Mouse (Mus musculus): ENCODE data around the gene Il1r2. TPM values are rescaled to one million over a fixed set of nuclear protein-coding genes. Genes with fewer than 3 reads are reported as not detected.

Il1r2 gene
- polyA plus RNA-seq, 1 experiment: 0.83 TPM

GRCm38 (mm10) chr1:40115271-40115670, 41.4 kb downstream of the Il1r2 start:
- H3K4me3 ChIP-seq (ENCODE audit: insufficient read depth, low read length): no peak overlapping the region
- 0 out of 2 replicates have a peak, but pooled peaks cover 2% of the 10 kb centered on the region for H3K4me1 ChIP-seq (ENCODE audit: control insufficient read depth, insufficient read depth, low read length)
- H3K27ac ChIP-seq (ENCODE audit: insufficient read depth, low read length): no peak overlapping the region
- TF ChIP-seq CTCF (IDR thresholded peaks at IDR 0.05; ENCODE audit: borderline replicate concordance, insufficient read depth, low read length) (no peak), POLR2A (IDR thresholded peaks at IDR 0.05; ENCODE audit: low read depth, low read length) (no peak)

- Histone ChIP-seq H3K4me3 (ENCODE audit: insufficient read depth, low read length) (no peak overlapping the region), H3K4me1 (ENCODE audit: control insufficient read depth, insufficient read depth, low read length) (0 out of 2 replicates have a peak, but pooled peaks cover 2% of the 10 kb centered on the region), H3K27ac (ENCODE audit: insufficient read depth, low read length) (no peak overlapping the region)
- TF ChIP-seq POLR2A (IDR thresholded peaks at IDR 0.05; ENCODE audit: low read depth, low read length) (no peak), CTCF (IDR thresholded peaks at IDR 0.05; ENCODE audit: borderline replicate concordance, insufficient read depth, low read length) (peak; percentile 81; the same call in 1 of the 2 replicates)
These were observed 42.5 kb downstream of the Il1r2 start for GRCm38 (mm10) chr1:40116422-40116821.

- no peak overlapping the region for H3K4me3 ChIP-seq (ENCODE audit: insufficient read depth, low read length)
- peak overlapping the region; percentile 44; the same call in 1 of the 2 replicates for H3K27ac ChIP-seq (ENCODE audit: insufficient read depth, low read length)
- TF ChIP-seq CTCF (IDR thresholded peaks at IDR 0.05; ENCODE audit: borderline replicate concordance, insufficient read depth, low read length) (no peak), POLR2A (IDR thresholded peaks at IDR 0.05; ENCODE audit: low read depth, low read length) (no peak)
- H3K4me1 ChIP-seq (ENCODE audit: control insufficient read depth, insufficient read depth, low read length): 0 out of 2 replicates have a peak, but pooled peaks cover 2% of the 10 kb centered on the region
These were observed 43.7 kb downstream of the Il1r2 start for GRCm38 (mm10) chr1:40117565-40117964.

- Histone ChIP-seq H3K27ac (ENCODE audit: insufficient read depth, low read length) (no peak overlapping the region), H3K4me3 (ENCODE audit: insufficient read depth, low read length) (no peak overlapping the region), H3K4me1 (ENCODE audit: control insufficient read depth, insufficient read depth, low read length) (no peaks in the 10 kb centered on the region)
- TF ChIP-seq CTCF (IDR thresholded peaks at IDR 0.05; ENCODE audit: borderline replicate concordance, insufficient read depth, low read length): no peak
These were observed 50.4 kb downstream of the Il1r2 start for GRCm38 (mm10) chr1:40124237-40124636.

- no peak overlapping the region for H3K4me3 ChIP-seq (ENCODE audit: insufficient read depth, low read length)
- no peak overlapping the region for H3K27ac ChIP-seq (ENCODE audit: insufficient read depth, low read length)
- no peaks in the 10 kb centered on the region for H3K4me1 ChIP-seq (ENCODE audit: control insufficient read depth, insufficient read depth, low read length)
- TF ChIP-seq CTCF (IDR thresholded peaks at IDR 0.05; ENCODE audit: borderline replicate concordance, insufficient read depth, low read length): no peak
- no peak for TF ChIP-seq POLR2A (IDR thresholded peaks at IDR 0.05; ENCODE audit: low read depth, low read length)
These were observed 54.6 kb downstream of the Il1r2 start for GRCm38 (mm10) chr1:40128481-40128880.

GRCm38 (mm10) chr1:40129321-40129720, 55.4 kb downstream of the Il1r2 start:
- Histone ChIP-seq H3K4me1 (ENCODE audit: control insufficient read depth, insufficient read depth, low read length) (no peaks in the 10 kb centered on the region), H3K27ac (ENCODE audit: insufficient read depth, low read length) (no peak overlapping the region), H3K4me3 (ENCODE audit: insufficient read depth, low read length) (no peak overlapping the region)
- TF ChIP-seq POLR2A (IDR thresholded peaks at IDR 0.05; ENCODE audit: low read depth, low read length) (no peak), CTCF (IDR thresholded peaks at IDR 0.05; ENCODE audit: borderline replicate concordance, insufficient read depth, low read length) (no peak)

- Histone ChIP-seq H3K27ac (ENCODE audit: insufficient read depth, low read length) (no peak overlapping the region), H3K4me1 (ENCODE audit: control insufficient read depth, insufficient read depth, low read length) (no peaks in the 10 kb centered on the region), H3K4me3 (ENCODE audit: insufficient read depth, low read length) (no peak overlapping the region)
- TF ChIP-seq POLR2A (IDR thresholded peaks at IDR 0.05; ENCODE audit: low read depth, low read length) (no peak), CTCF (IDR thresholded peaks at IDR 0.05; ENCODE audit: borderline replicate concordance, insufficient read depth, low read length) (no peak)
These were observed 57.8 kb downstream of the Il1r2 start for GRCm38 (mm10) chr1:40131631-40132030.

- no peak for TF ChIP-seq CTCF (IDR thresholded peaks at IDR 0.05; ENCODE audit: borderline replicate concordance, insufficient read depth, low read length)
- TF ChIP-seq POLR2A (IDR thresholded peaks at IDR 0.05; ENCODE audit: low read depth, low read length): no peak
- H3K27ac ChIP-seq (ENCODE audit: insufficient read depth, low read length): no peak overlapping the region
- no peaks in the 10 kb centered on the region for H3K4me1 ChIP-seq (ENCODE audit: control insufficient read depth, insufficient read depth, low read length)
- no peak overlapping the region for H3K4me3 ChIP-seq (ENCODE audit: insufficient read depth, low read length)
These were observed 58.8 kb downstream of the Il1r2 start for GRCm38 (mm10) chr1:40132721-40133120.

GRCm38 (mm10) chr1:40133567-40133966, 59.7 kb downstream of the Il1r2 start:
- Histone ChIP-seq H3K4me1 (ENCODE audit: control insufficient read depth, insufficient read depth, low read length) (no peaks in the 10 kb centered on the region), H3K27ac (ENCODE audit: insufficient read depth, low read length) (no peak overlapping the region), H3K4me3 (ENCODE audit: insufficient read depth, low read length) (no peak overlapping the region)
- TF ChIP-seq CTCF (IDR thresholded peaks at IDR 0.05; ENCODE audit: borderline replicate concordance, insufficient read depth, low read length): no peak
- TF ChIP-seq POLR2A (IDR thresholded peaks at IDR 0.05; ENCODE audit: low read depth, low read length): no peak

GRCm38 (mm10) chr1:40139798-40140532, 66.1 kb downstream of the Il1r2 start:
- TF ChIP-seq POLR2A (IDR thresholded peaks at IDR 0.05; ENCODE audit: low read depth, low read length) (no peak), CTCF (IDR thresholded peaks at IDR 0.05; ENCODE audit: borderline replicate concordance, insufficient read depth, low read length) (no peak)
- H3K4me3 ChIP-seq (ENCODE audit: insufficient read depth, low read length): no peak overlapping the region
- peaks cover 13% of the 10 kb centered on the region for H3K4me1 ChIP-seq (ENCODE audit: control insufficient read depth, insufficient read depth, low read length)
- peak overlapping the region; percentile 82 for H3K27ac ChIP-seq (ENCODE audit: insufficient read depth, low read length)

Measured in embryonic fibroblast, embryonic 13.5 days (primary cell).